Mouse (Mus musculus): ENCODE results near the gene Capn7.

GRCm38 (mm10) chr14:31367951-31368350 lies 31.5 kb downstream of the Capn7 start:
- TF ChIP-seq RCOR1 (IDR thresholded peaks at IDR 0.05; ENCODE audit: low read depth, low read length) (no peak), TCF12 (IDR thresholded peaks at IDR 0.05; ENCODE audit: low read depth, low read length) (no peak), ZNF384 (IDR thresholded peaks at IDR 0.05; ENCODE audit: low read depth, low read length) (no peak), USF2 (IDR thresholded peaks at IDR 0.05; ENCODE audit: borderline replicate concordance in 1 of 2, insufficient read depth in 1 of 2, low read depth in 1 of 2, low read length in 2 of 2) (no peak)

Measured in MEL (cell line).